Mouse (Mus musculus) heart, adult 2 months (tissue): ENCODE results near the gene Urgcp.

Experiments used
- CTCF ChIP-seq: fragments of 200-600 bp; IDR thresholded peaks from 2 replicates; pipeline ENCODE4 v1.8.1; 2022; ENCODE audit warnings: antibody characterized with exemption, mild to moderate bottlenecking, moderate library complexity
- EP300 ChIP-seq: fragments of 200-500 bp; IDR thresholded peaks from 2 replicates; pipeline ENCODE4 v1.6.1; 2011; ENCODE audit warnings: low read depth, low read length, control low read depth; ENCODE audit not compliant: insufficient read depth
- POLR2A ChIP-seq: fragments of 200-500 bp; IDR thresholded peaks from 2 replicates; pipeline ENCODE4 v1.6.1; 2011; ENCODE audit warnings: mild to moderate bottlenecking, low read depth, low read length, control low read depth; ENCODE audit not compliant: insufficient read depth

- TF ChIP-seq CTCF (no peak), POLR2A (no peak), EP300 (no peak)
Measured at GRCm38 (mm10) chr11:5701821-5702220, 60.4 kb downstream of the Urgcp start.
